Mouse (Mus musculus): ENCODE results near the gene Hdlbp. TPM values are rescaled to one million over a fixed set of nuclear protein-coding genes. Genes with fewer than 3 reads are reported as not detected.

Hdlbp gene
- polyA plus RNA-seq, 1 experiment from 2014 or later, result 172 TPM

DNA sequence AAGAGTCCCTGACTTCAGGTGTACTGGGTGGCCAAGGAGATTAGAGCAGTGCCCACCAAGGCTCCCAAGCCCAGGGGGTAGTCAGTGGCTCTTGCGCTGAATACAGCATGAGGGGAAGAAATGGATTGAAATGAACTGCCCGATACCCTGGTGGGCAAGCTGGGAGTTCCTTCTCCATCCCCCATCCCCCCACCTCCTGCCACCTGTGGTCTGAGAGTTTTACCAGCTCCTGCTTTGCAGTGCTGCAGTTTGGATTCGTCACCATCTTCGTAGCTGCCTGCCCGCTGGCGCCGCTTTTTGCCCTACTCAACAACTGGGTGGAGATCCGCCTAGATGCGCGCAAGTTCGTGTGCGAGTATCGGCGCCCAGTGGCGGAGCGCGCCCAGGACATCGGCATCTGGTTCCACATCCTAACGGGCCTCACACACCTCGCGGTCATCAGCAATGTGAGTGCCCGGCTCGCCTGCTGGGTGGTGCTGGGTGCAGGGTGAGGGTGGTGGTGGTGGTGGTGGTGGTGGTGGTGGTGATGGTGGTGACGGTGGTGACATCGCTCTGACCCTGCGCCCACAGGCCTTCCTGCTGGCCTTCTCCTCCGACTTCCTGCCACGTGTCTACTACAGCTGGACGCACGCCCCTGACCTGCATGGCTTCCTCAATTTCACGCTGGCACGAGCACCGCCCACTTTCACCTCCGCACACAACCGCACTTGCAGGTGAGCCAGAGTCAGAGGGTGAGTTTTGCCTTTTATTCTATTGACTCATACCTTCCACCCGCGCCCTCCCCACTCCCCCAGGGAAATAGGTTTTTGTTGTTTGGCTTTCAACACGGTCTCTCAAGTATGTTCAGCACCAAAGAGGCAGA lies 77.2 kb downstream of the Hdlbp start:
- peak; percentile 65 for ATAC-seq

DNA sequence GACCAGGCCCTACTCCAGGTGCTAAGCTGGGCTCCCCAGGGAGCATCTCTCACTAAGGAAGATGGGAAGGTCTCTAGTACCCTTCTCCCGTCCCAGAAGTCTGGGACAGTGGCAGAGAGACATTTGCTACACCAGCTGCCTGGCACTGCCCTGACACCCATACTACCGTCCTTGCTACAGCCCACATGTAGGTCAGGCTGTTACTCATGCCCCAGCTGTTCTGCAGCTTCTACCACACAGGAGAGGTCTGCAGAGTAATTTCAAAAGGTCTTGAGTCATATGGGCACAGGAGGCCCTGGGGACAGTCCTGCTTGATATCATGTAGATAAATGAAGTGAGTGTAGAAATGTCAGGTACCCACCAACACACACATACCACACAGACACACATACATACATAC lies 89.7 kb downstream of the Hdlbp start:
- Histone ChIP-seq H3K4me2 (replicated peaks; ENCODE audit: low read depth, low read length) (no peak overlapping the region), H3K9ac (replicated peaks; ENCODE audit: low read depth) (no peak overlapping the region), H3K9me3 (ENCODE audit: low read length) (no peaks in the 10 kb centered on the region), H3K4me3 (ENCODE audit: low read depth, low read length) (no peak overlapping the region), H3K36me3 (ENCODE audit: insufficient read depth, low read length) (no peaks in the 10 kb centered on the region), H3K4me1 (ENCODE audit: insufficient read depth, low read depth, low read length) (no peaks in the 10 kb centered on the region), H3K27ac (ENCODE audit: low read length) (no peak overlapping the region), H3K27me3 (replicated peaks; ENCODE audit: insufficient read depth, low read length) (no peaks in the 10 kb centered on the region)
- TF ChIP-seq EP300 (IDR thresholded peaks at IDR 0.05), result no peak
- ATAC-seq (no peak), DNase-seq (ENCODE audit: low spot score) (no peak)
- 71% methylated on average over 2 of the region's 2 CpGs for WGBS

More for the DNA sequence above, 77.2 kb downstream of the Hdlbp start:
- peak overlapping the region; percentile 17; the same call in 1 of the 2 replicates for H3K4me3 ChIP-seq (ENCODE audit: low read depth, low read length)
- 10% methylated on average over 37 of the region's 38 CpGs for WGBS
- H3K9ac ChIP-seq (replicated peaks; ENCODE audit: low read depth), result no peak overlapping the region
- TF ChIP-seq CTCF (IDR thresholded peaks at IDR 0.05) (peak; percentile 19; the same call in 1 of the 2 replicates), EP300 (IDR thresholded peaks at IDR 0.05) (no peak)
- no peaks in the 10 kb centered on the region for H3K27me3 ChIP-seq (replicated peaks; ENCODE audit: insufficient read depth, low read length)
- H3K9me3 ChIP-seq (ENCODE audit: low read length), result no peaks in the 10 kb centered on the region
- peak overlapping the region; percentile 49 for H3K4me2 ChIP-seq (replicated peaks; ENCODE audit: low read depth, low read length)
- DNase-seq (ENCODE audit: low spot score), result peak; percentile 37
- H3K4me1 ChIP-seq (ENCODE audit: insufficient read depth, low read depth, low read length), result no peaks in the 10 kb centered on the region
- H3K36me3 ChIP-seq (ENCODE audit: insufficient read depth, low read length), result no peaks in the 10 kb centered on the region; the same call in 1 of the 2 replicates
- no peak overlapping the region for H3K27ac ChIP-seq (ENCODE audit: low read length)

DNA sequence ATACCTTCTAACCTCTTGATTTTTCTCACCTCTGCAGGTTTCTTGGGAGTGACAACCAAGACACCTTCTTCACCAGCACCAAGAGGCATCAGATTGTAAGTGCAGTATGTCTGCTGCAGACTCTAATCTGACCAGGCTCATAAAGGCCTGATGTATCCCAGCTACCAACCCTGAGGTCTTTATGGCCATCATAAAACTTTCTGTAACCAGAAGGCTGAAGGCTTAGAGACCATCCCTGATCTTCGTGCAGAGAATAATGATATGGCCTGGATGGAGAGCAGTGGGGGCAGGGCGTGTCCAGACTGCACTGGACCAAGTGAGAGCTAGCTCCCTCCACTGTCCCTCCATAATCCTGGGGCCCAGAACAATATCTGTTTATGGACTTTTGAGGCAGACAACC lies 91.4 kb downstream of the Hdlbp start:
- no peak overlapping the region for H3K4me2 ChIP-seq (replicated peaks; ENCODE audit: low read depth, low read length)
- DNase-seq (ENCODE audit: low spot score) (no peak), ATAC-seq (no peak)
- no peak overlapping the region for H3K4me3 ChIP-seq (ENCODE audit: low read depth, low read length)
- no peaks in the 10 kb centered on the region for H3K36me3 ChIP-seq (ENCODE audit: insufficient read depth, low read length)
- no peak overlapping the region for H3K9ac ChIP-seq (replicated peaks; ENCODE audit: low read depth)
- no peak for TF ChIP-seq CTCF (IDR thresholded peaks at IDR 0.05)
- TF ChIP-seq EP300 (IDR thresholded peaks at IDR 0.05), result no peak
- 60% methylated on average over 2 of the region's 2 CpGs for WGBS
- no peak overlapping the region for H3K27ac ChIP-seq (ENCODE audit: low read length)
- H3K27me3 ChIP-seq (replicated peaks; ENCODE audit: insufficient read depth, low read length), result no peaks in the 10 kb centered on the region
- H3K4me1 ChIP-seq (ENCODE audit: insufficient read depth, low read depth, low read length), result no peaks in the 10 kb centered on the region
- H3K9me3 ChIP-seq (ENCODE audit: low read length), result no peaks in the 10 kb centered on the region

DNA sequence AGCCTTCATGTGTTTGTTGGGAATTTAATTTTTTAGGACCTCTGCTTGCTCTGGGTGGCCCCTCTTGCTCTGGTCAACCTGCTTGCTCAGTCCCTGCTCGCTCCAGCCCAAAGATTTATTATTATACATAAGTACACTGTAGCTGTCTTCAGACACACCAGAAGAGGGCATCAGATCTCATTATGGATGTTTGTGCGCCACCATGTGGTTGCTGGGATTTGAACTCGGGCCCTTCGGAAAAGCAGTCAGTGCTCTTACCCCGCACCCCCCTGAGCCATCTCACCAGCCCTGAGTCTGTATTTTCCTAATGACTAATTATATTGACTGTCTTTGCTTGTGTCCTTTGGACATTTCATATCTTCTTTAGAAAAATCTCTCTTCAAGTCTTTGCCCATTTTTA lies 99.5 kb downstream of the Hdlbp start:
- Histone ChIP-seq H3K36me3 (ENCODE audit: insufficient read depth, low read length) (no peaks in the 10 kb centered on the region), H3K9ac (replicated peaks; ENCODE audit: low read depth) (no peak overlapping the region), H3K27ac (ENCODE audit: low read length) (no peak overlapping the region), H3K27me3 (replicated peaks; ENCODE audit: insufficient read depth, low read length) (no peaks in the 10 kb centered on the region), H3K9me3 (ENCODE audit: low read length) (no peaks in the 10 kb centered on the region), H3K4me1 (ENCODE audit: insufficient read depth, low read depth, low read length) (no peaks in the 10 kb centered on the region), H3K4me2 (replicated peaks; ENCODE audit: low read depth, low read length) (no peak overlapping the region), H3K4me3 (ENCODE audit: low read depth, low read length) (no peak overlapping the region)
- WGBS, result 79% methylated on average over 5 of the region's 5 CpGs
- ATAC-seq, result no peak
- TF ChIP-seq CTCF (IDR thresholded peaks at IDR 0.05) (no peak), EP300 (IDR thresholded peaks at IDR 0.05) (no peak)
- no peak for DNase-seq (ENCODE audit: low spot score)

DNA sequence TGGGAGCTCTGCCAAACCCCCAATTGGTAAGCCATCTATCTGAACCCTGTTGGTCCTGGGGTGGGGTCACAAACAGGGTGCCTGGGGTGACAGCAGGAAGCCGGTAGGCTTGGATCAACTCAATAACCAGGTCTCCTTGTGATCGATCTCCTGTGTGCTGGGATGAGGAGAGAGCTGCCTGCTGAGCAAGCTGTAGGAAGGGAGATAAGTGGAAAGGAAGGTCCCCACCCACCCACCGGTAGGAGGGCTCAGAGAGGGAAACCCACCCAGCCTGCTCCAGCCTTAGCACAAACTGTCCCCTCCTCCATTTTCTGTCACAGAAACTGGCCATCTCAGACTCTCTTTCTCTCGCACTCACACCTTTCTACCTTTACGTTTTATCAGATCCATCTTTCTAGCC lies 101.3 kb downstream of the Hdlbp start:
- no peak overlapping the region for H3K4me2 ChIP-seq (replicated peaks; ENCODE audit: low read depth, low read length)
- TF ChIP-seq CTCF (IDR thresholded peaks at IDR 0.05) (no peak), EP300 (IDR thresholded peaks at IDR 0.05) (no peak)
- WGBS, result 46% methylated on average over 5 of the region's 5 CpGs
- H3K36me3 ChIP-seq (ENCODE audit: insufficient read depth, low read length), result no peaks in the 10 kb centered on the region
- no peaks in the 10 kb centered on the region for H3K9me3 ChIP-seq (ENCODE audit: low read length)
- H3K27me3 ChIP-seq (replicated peaks; ENCODE audit: insufficient read depth, low read length), result no peaks in the 10 kb centered on the region
- H3K4me1 ChIP-seq (ENCODE audit: insufficient read depth, low read depth, low read length), result no peaks in the 10 kb centered on the region
- H3K27ac ChIP-seq (ENCODE audit: low read length), result no peak overlapping the region
- DNase-seq (ENCODE audit: low spot score), result no peak
- no peak overlapping the region for H3K9ac ChIP-seq (replicated peaks; ENCODE audit: low read depth)
- no peak overlapping the region for H3K4me3 ChIP-seq (ENCODE audit: low read depth, low read length)
- ATAC-seq, result no peak

DNA sequence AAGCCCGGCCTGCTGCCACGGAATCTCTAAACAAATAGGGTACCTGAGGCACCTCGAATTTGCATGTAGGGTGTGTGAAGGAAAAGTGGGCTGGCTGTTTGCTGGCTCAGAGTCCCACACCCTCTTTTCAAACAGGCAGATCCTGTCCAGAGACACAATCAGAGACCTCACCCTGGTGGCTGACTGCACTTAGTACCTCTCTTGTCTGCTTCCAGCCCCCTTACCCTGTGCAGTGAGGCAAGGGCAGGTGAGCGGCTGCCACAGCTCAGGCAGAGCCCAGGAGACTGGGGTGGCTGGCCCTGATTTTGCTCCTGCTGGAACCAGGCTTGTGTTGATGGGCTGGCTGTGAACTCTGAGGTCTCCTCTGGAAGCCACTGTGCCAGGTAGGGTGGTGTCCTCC lies 105.0 kb downstream of the Hdlbp start, which contains the start of gene Ano7:
Gene Ano7, plus strand, starts transcription at position 266 of the 400 bp plus-strand sequence.
- no peak within 1 kb of the TSS for H3K9ac ChIP-seq (replicated peaks; ENCODE audit: low read depth)
- DNase-seq (ENCODE audit: low spot score) (no peak), ATAC-seq (no peak)
- H3K9me3 ChIP-seq (ENCODE audit: low read length), result no peaks in the 10 kb centered on the region
- TF ChIP-seq EP300 (IDR thresholded peaks at IDR 0.05), result no peak
- no peaks in the 10 kb centered on the region for H3K36me3 ChIP-seq (ENCODE audit: insufficient read depth, low read length)
- no peak within 1 kb of the TSS for H3K4me3 ChIP-seq (ENCODE audit: low read depth, low read length)
- no peak within 1 kb of the TSS for H3K27ac ChIP-seq (ENCODE audit: low read length)
- H3K4me2 ChIP-seq (replicated peaks; ENCODE audit: low read depth, low read length), result no peak within 1 kb of the TSS
- no peaks in the 10 kb centered on the region for H3K4me1 ChIP-seq (ENCODE audit: insufficient read depth, low read depth, low read length)
- no peaks in the 10 kb centered on the region for H3K27me3 ChIP-seq (replicated peaks; ENCODE audit: insufficient read depth, low read length)
- 69% methylated on average over 4 of the region's 4 CpGs for WGBS

All from lung, postnatal 0 days (tissue).